Mouse (Mus musculus) midbrain, postnatal 0 days (tissue): ENCODE measurements around the gene Gulp1. TPM values are rescaled to one million over a fixed set of nuclear protein-coding genes. Genes with fewer than 3 reads are reported as not detected.

ENCODE experiments used
- ATAC-seq: fragments of 200-750 bp; cut with Nextera tagmentation; 2 replicates; pipeline ENCODE4 v1.8.0; 2017; ENCODE audit warnings: moderate number of reproducible peaks, mild to moderate bottlenecking, moderate TSS enrichment, moderate library complexity; ENCODE audit not compliant: low FRiP score
- DNase-seq: peaks from one replicate; pipeline ENCODE4 v3.0.0-alpha.2; 2015; ENCODE audit warnings: low spot score
- H3K27ac ChIP-seq: fragments of 300-500 bp; sonication (generic); 2 replicates; pipeline ENCODE4 v1.5.1; 2014; ENCODE audit warnings: low read depth, mild to moderate bottlenecking, low read length, mixed read lengths
- H3K27me3 ChIP-seq: fragments of 300-500 bp; sonication (generic); 2 replicates; pipeline ENCODE4 v1.6.1; 2014; ENCODE audit warnings: low read length, control low read depth, mixed read lengths; ENCODE audit not compliant: insufficient read depth
- H3K36me3 ChIP-seq: fragments of 300-500 bp; sonication (generic); 2 replicates; pipeline ENCODE4 v1.6.1; 2014; ENCODE audit warnings: low read length, control low read depth, mixed read lengths; ENCODE audit not compliant: insufficient read depth
- H3K4me1 ChIP-seq: fragments of 300-500 bp; sonication (generic); 2 replicates; pipeline ENCODE4 v1.6.1; 2014; ENCODE audit warnings: mild to moderate bottlenecking, control low read depth, antibody characterized with exemption, low read length, mixed read lengths; ENCODE audit not compliant: insufficient read depth
- H3K4me2 ChIP-seq: fragments of 300-500 bp; sonication (generic); 2 replicates; pipeline ENCODE4 v1.6.1; 2014; ENCODE audit warnings: low read depth, mild to moderate bottlenecking, low read length, mixed read lengths; ENCODE audit not compliant: poor library complexity, severe bottlenecking
- H3K4me3 ChIP-seq: fragments of 300-500 bp; sonication (generic); 2 replicates; pipeline ENCODE4 v1.5.1; 2014; ENCODE audit warnings: low read depth, mild to moderate bottlenecking, low read length, moderate library complexity
- H3K9ac ChIP-seq: fragments of 300-500 bp; sonication (generic); replicated peaks from 2 replicates; pipeline ENCODE4 v1.6.1; 2014; ENCODE audit warnings: mild to moderate bottlenecking, low read length, moderate library complexity, mixed read lengths; ENCODE audit not compliant: poor library complexity, severe bottlenecking
- H3K9me3 ChIP-seq: fragments of 300-500 bp; sonication (generic); 2 replicates; pipeline ENCODE4 v1.6.1; 2016; ENCODE audit warnings: low read length, control low read depth
- CTCF ChIP-seq: IDR thresholded peaks from 2 replicates; pipeline ENCODE4 v1.5.1; 2016; ENCODE audit warnings: antibody characterized with exemption, mild to moderate bottlenecking
- WGBS: fragments of 180-500 bp; shearing (Covaris S2); extraction: QIAGEN DNeasy Blood & Tissue Kit; methylation state at CpG from one replicate; pipeline ENCODE4 v1.1.7; 2014; 5-methylcytosine and 5-hydroxymethylcytosine counted together
- polyA plus RNA-seq: library from polyadenylated mRNA; unstranded; fragments of >200 nt; fragmentation: Nextera tagmentation; extraction: Ambion mirVana; gene quantifications from 2 replicates; pipeline ENCODE4 v1.2.1, GENCODE M21; 2015
- total RNA-seq: library from RNA; depleted of rRNA; stranded (reverse); fragments of >200 nt; gene quantifications from 2 replicates; pipeline ENCODE4 v1.2.3, GENCODE M21; 2014

Gene Gulp1
- total and polyA plus RNA-seq, 2 experiments from 2014 or later = 5.9 to 12.0 TPM

DNA sequence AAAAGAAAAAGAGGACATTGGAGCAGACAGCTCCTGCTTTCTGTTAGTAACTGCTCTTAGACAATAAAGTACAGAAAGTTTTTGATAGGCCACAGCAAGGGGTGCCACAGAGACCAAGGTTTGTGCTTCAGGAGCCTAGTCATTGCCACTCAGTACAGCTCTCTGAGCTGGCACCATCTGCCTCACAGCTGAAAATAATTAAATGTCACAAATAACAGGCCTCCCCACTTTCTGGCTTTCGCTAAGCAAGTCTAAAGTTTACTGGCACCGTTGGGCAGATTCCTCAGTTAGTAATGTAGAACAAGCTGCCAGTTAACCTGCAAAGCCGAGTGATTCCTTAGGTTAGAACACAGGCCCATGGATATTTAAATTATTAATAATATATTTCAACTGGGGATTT, 127.7 kb downstream of the Gulp1 start:
- H3K9me3 ChIP-seq = no peaks in the 10 kb centered on the region
- no peak overlapping the region for H3K9ac ChIP-seq
- H3K27me3 ChIP-seq = no peaks in the 10 kb centered on the region
- no peaks in the 10 kb centered on the region for H3K4me1 ChIP-seq
- no peak overlapping the region for H3K27ac ChIP-seq
- H3K4me2 ChIP-seq = no peak overlapping the region
- no peak for ATAC-seq
- no peaks in the 10 kb centered on the region for H3K36me3 ChIP-seq
- no peak for DNase-seq
- TF ChIP-seq CTCF = no peak
- 71% methylated on average over 3 of the region's 3 CpGs for WGBS
- no peak overlapping the region for H3K4me3 ChIP-seq

DNA sequence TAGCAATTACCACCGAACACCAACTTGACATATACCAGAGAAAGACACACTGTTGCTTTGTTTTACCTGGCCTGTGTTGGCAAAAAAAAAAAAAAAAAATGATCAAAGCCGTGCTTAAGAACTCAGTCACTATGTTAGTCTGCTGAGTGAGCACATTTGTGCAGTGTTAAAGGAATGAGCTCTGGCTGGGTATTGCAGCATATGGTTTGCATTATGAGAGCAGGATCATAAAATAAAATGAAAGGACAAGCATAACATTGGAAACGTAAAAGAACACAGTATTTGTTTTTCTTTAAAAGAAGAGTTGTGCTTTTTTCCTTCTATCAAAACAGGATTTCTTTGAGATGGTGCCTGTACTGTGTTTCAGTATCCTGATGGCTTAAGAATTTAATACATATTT, 128.1 kb downstream of the Gulp1 start:
- TF ChIP-seq CTCF = no peak
- Histone ChIP-seq H3K36me3 (no peaks in the 10 kb centered on the region), H3K27ac (no peak overlapping the region), H3K4me1 (no peaks in the 10 kb centered on the region), H3K9ac (no peak overlapping the region), H3K4me3 (no peak overlapping the region), H3K9me3 (no peaks in the 10 kb centered on the region), H3K27me3 (no peaks in the 10 kb centered on the region), H3K4me2 (no peak overlapping the region)
- no peak for ATAC-seq
- peak; percentile 3 for DNase-seq
- 71% methylated on average over 3 of the region's 3 CpGs for WGBS

DNA sequence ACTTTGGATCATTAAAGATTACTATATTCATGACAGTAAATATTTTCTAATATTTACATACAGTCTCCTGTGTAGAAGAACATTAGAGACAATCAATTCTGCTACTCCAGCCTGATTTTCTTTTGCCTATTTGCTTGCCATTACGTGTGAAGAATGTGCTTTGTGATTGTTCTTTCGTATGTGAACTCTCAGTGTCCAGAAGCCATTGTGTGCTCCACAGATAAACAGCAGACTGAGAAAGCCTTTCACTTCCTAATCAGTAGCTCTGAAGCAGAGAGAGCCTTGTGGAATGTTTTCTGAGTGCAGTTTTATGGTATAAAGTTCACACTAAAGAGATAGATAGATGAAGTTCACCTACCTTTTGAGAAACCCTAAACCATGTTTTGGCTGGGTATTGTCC, 131.2 kb downstream of the Gulp1 start:
- TF ChIP-seq CTCF = no peak
- H3K9ac ChIP-seq = no peak overlapping the region
- H3K4me2 ChIP-seq = no peak overlapping the region
- H3K9me3 ChIP-seq = no peaks in the 10 kb centered on the region
- no peak for DNase-seq
- H3K4me3 ChIP-seq = no peak overlapping the region
- WGBS = 17% methylated on average over 2 of the region's 2 CpGs
- no peaks in the 10 kb centered on the region for H3K4me1 ChIP-seq
- H3K27me3 ChIP-seq = no peaks in the 10 kb centered on the region
- ATAC-seq = no peak
- no peak overlapping the region for H3K27ac ChIP-seq
- no peaks in the 10 kb centered on the region for H3K36me3 ChIP-seq

DNA sequence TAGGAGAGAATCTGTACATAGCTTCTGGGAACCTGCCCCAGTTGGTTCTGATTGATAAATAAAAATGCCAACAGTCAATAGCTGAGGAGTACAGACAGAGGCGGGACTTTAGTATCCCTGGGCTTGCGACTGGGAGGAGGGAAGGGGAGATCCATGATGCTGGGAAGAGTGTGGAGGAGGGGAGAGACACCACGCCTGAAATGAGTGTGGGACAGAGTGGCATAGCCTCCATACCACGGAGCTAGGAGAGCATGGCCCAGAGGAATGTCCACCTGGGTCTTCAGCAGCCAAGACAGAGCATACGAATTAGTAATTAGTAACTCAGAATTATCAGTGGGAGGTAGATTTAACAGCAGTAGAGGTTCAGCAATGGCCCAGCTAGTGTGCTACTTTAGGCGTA, 132.4 kb downstream of the Gulp1 start:
- no peak for ATAC-seq

DNA sequence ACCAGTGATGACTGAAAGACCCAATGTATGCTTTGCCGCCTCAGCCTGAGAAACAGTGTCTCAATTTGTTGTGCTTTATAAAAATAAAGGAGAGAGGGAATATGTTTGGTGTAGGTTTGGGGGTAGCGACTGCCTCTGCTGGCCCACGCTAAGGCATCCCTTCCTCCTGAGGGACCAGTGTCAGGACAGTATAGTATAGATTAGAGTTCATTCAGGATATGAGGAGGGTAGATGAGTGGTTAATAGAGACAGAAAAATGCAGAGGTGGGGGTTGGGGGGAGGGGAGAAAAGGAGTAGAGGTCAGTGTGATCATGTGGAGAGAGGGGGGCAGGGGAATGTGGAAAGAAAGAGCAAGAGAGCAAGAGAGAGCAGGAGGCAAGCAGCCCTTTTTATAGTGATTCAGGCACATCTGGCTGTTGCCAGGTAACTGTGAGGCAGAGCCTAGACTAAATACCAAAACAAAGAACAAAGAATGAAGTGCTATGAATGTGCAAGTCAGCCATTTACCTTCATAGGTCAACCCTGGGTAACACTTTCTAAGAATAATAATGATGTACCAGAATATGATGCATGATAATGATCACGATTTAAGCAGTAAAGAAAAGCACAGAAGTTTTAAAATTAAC, 169.6 kb downstream of the Gulp1 start:
- H3K4me1 ChIP-seq = no peaks in the 10 kb centered on the region
- no peak for DNase-seq
- H3K4me2 ChIP-seq = no peak overlapping the region
- no peak for TF ChIP-seq CTCF
- no peak overlapping the region for H3K4me3 ChIP-seq
- no peak overlapping the region for H3K9ac ChIP-seq
- no peaks in the 10 kb centered on the region for H3K9me3 ChIP-seq
- ATAC-seq = peak; percentile 56; the same call in 1 of the 2 replicates
- H3K27me3 ChIP-seq = no peaks in the 10 kb centered on the region
- WGBS = 63% methylated on average over 4 of the region's 4 CpGs
- H3K36me3 ChIP-seq = no peaks in the 10 kb centered on the region
- no peak overlapping the region for H3K27ac ChIP-seq

More for the DNA sequence above, 132.4 kb downstream of the Gulp1 start:
- TF ChIP-seq CTCF = no peak
- Histone ChIP-seq H3K9me3 (no peaks in the 10 kb centered on the region), H3K36me3 (no peaks in the 10 kb centered on the region), H3K4me3 (no peak overlapping the region), H3K27ac (no peak overlapping the region), H3K4me1 (no peaks in the 10 kb centered on the region), H3K27me3 (no peaks in the 10 kb centered on the region), H3K9ac (no peak overlapping the region), H3K4me2 (no peak overlapping the region)
- 64% methylated on average over 6 of the region's 6 CpGs for WGBS
- DNase-seq = no peak

DNA sequence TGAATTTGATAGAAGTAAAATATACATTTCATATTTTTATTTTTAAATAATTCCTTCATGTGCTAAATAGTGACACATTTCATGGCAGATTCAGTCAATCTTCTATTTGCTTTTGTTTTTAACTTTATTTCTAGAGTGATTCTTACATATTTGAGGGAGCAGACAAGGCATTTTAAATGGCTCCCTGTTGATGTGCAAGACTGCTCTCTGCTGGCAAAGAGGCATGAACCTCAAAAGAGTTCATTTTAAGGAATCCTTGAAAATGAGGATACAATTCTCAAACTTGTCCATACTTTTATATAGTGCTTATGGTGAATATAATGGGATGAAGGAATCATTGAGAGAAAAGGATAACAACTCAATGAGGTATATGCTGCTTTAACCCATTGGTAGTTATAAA, 189.9 kb downstream of the Gulp1 start:
- ATAC-seq (no peak), DNase-seq (peak; percentile 62)
- H3K27me3 ChIP-seq = no peaks in the 10 kb centered on the region
- H3K36me3 ChIP-seq = no peaks in the 10 kb centered on the region
- H3K4me2 ChIP-seq = no peak overlapping the region
- H3K9me3 ChIP-seq = no peaks in the 10 kb centered on the region
- no peak overlapping the region for H3K9ac ChIP-seq
- TF ChIP-seq CTCF = peak; percentile 86
- H3K4me1 ChIP-seq = no peaks in the 10 kb centered on the region
- no peak overlapping the region for H3K27ac ChIP-seq
- H3K4me3 ChIP-seq = no peak overlapping the region
